ENCODE assay signal across 17 mouse cellular contexts in genomic region chr6:83169872-83170271, GRCm38 (mm10). TPM values are rescaled to one million over a fixed set of nuclear protein-coding genes. Genes with fewer than 3 reads are reported as not detected.
DNase-seq lines count a peak whose midpoint lies in the region; ATAC-seq and TF ChIP-seq lines count a peak whose summit lies in the region.
"Had no signal": no experiment of that assay in that cellular context is flagged by ENCODE, and none has a peak within 500 bp of the region (broad histone marks: within the 10 kb centered on the region; RNA-seq: fewer than 3 reads in every experiment).

No protein-coding gene starts in this region.

- peaks cover 11% of the 10 kb centered on the region; the same call in 1 of the 2 replicates for H3K4me1 ChIP-seq in kidney, postnatal 0 days (replicated peaks; ENCODE audit: insufficient read depth, low read length)

- TF ChIP-seq CTCF in layer of hippocampus, adult 2 months (conservative IDR thresholded peaks at IDR 0.05), result no peak
- TF ChIP-seq CTCF in kidney, postnatal 0 days (IDR thresholded peaks at IDR 0.05; ENCODE audit: low read depth), result no peak

- H3K9ac ChIP-seq in kidney, postnatal 0 days (ENCODE audit: low read depth, low read length), result no peak overlapping the region
- H3K9ac ChIP-seq: heart, embryonic 13.5 days; hindbrain, embryonic 15.5 days; liver, embryonic 14.5 days; midbrain, embryonic 15.5 days; neural tube, embryonic 13.5 days had no signal

- no peaks in the 10 kb centered on the region for H3K27me3 ChIP-seq in kidney, postnatal 0 days (ENCODE audit: insufficient read depth, low read length)
- H3K27me3 ChIP-seq: heart, embryonic 13.5 days; hindbrain, embryonic 15.5 days; midbrain, embryonic 15.5 days; neural tube, embryonic 13.5 days had no signal

- WGBS in kidney, postnatal 0 days, result 35% methylated on average over 5 of the region's 5 CpGs

- ATAC-seq in kidney, postnatal 0 days (replicated peaks; ENCODE audit: low FRiP score, low read depth), result no peak
- ATAC-seq: midbrain, embryonic 15.5 days had no signal

- DNase-seq in adrenal gland, adult 2 months, result peak; percentile 78
- DNase-seq in adrenal gland, adult 8-10 months, result no peak
- no peak for DNase-seq in layer of hippocampus, adult 2 months (ENCODE audit: low spot score in 2 of 2)
- DNase-seq in layer of hippocampus, postnatal 36 days, result no peak
- DNase-seq in NIH3T3 (ENCODE audit: low read depth), result peak; percentile 58
- DNase-seq in kidney, postnatal 0 days (ENCODE audit: low spot score), result peak; percentile 42
- no peak for DNase-seq in heart, adult 8-10 months (ENCODE audit: low spot score)
- DNase-seq in layer of hippocampus, adult 8-10 months (ENCODE audit: low spot score in 2 of 2), result no peak
- DNase-seq: cerebellum, adult 9-10 months; embryo, embryonic 11 days; thymus, postnatal 4 days had no signal

- H3K4me2 ChIP-seq in kidney, postnatal 0 days (ENCODE audit: low read length), result no peak overlapping the region
- H3K4me2 ChIP-seq: heart, embryonic 13.5 days; neural tube, embryonic 13.5 days had no signal

- no peaks in the 10 kb centered on the region for H3K9me3 ChIP-seq in kidney, postnatal 0 days (replicated peaks; ENCODE audit: low read length)
- H3K9me3 ChIP-seq: heart, embryonic 13.5 days; hindbrain, embryonic 15.5 days; midbrain, embryonic 15.5 days; neural tube, embryonic 13.5 days had no signal

- peak overlapping the region; percentile 90 for H3K27ac ChIP-seq in layer of hippocampus, adult 2 months
- H3K27ac ChIP-seq in kidney, postnatal 0 days, result 0 out of 2 replicates have a peak overlapping the region, but pooled peaks have one; percentile 25
- H3K27ac ChIP-seq: heart, embryonic 13.5 days; hindbrain, embryonic 15.5 days; liver, embryonic 14.5 days; midbrain, embryonic 15.5 days; neural tube, embryonic 13.5 days had no signal

- no peaks in the 10 kb centered on the region for H3K36me3 ChIP-seq in kidney, postnatal 0 days (ENCODE audit: insufficient read depth, low read length)
- H3K36me3 ChIP-seq: hindbrain, embryonic 15.5 days; midbrain, embryonic 15.5 days; neural tube, embryonic 13.5 days had no signal

- peak overlapping the region; percentile 65; the same call in 1 of the 2 replicates for H3K4me3 ChIP-seq in layer of hippocampus, adult 2 months
- no peak overlapping the region for H3K4me3 ChIP-seq in kidney, postnatal 0 days (replicated peaks; ENCODE audit: low read depth, low read length)
- H3K4me3 ChIP-seq: heart, embryonic 13.5 days; hindbrain, embryonic 15.5 days; midbrain, embryonic 15.5 days; neural tube, embryonic 13.5 days had no signal

RNA-seq across cellular contexts. Expression of gene Dctn1, which starts 4.2 kb away (rescaled TPM):
- 100 to 1,000 TPM; 135 to 138 TPM for total RNA-seq in adrenal gland, adult 2 months (2021)
- 210 and 211 TPM in 2 replicates for polyA plus RNA-seq in adrenal gland, adult 2 months (2012; rRNA removed)
- total RNA-seq in adrenal gland, adult 8-10 months (2022), result 100 to 1,000 TPM; 145 to 192 (median 162) TPM
- 100 to 1,000 TPM; 400 to 422 TPM for total RNA-seq in layer of hippocampus, adult 2 months (2021)
- total RNA-seq in layer of hippocampus, postnatal 36 days (2021), result 100 to 1,000 TPM; 384 to 404 TPM
- 62.2 and 68.2 TPM in 2 replicates for polyA plus RNA-seq in kidney, postnatal 0 days (2015; fragmentation: Nextera tagmentation; extraction: Ambion mirVana)
- total RNA-seq in heart, adult 8-10 months (2022), result 100 to 1,000 TPM; 120 to 137 (median 134) TPM
- 100 to 1,000 TPM; 363 to 385 (median 379) TPM for total RNA-seq in layer of hippocampus, adult 8-10 months (2022)

RNA-seq across cellular contexts. Expression of gene 1700003E16Rik, which starts 13.7 kb away (rescaled TPM):
- 1 to 10 TPM; 1.1 to 1.3 TPM for total RNA-seq in adrenal gland, adult 2 months (2021)
- polyA plus RNA-seq in adrenal gland, adult 2 months (2012; rRNA removed), result 1.0 and 1.4 TPM in 2 replicates
- total RNA-seq in adrenal gland, adult 8-10 months (2022), result 1 to 10 TPM; 1.2 to 2.6 (median 1.9) TPM
- total RNA-seq in layer of hippocampus, adult 2 months (2021), result 10 to 100 TPM; 21.8 to 21.9 TPM
- total RNA-seq in layer of hippocampus, postnatal 36 days (2021), result 10 to 100 TPM; 23.4 to 24.0 TPM
- 1.3 and 1.6 TPM in 2 replicates for polyA plus RNA-seq in kidney, postnatal 0 days (2015; fragmentation: Nextera tagmentation; extraction: Ambion mirVana)
- total RNA-seq in heart, adult 8-10 months (2022), result under 1 TPM; 0.16 to 0.41 (median 0.18) TPM
- total RNA-seq in layer of hippocampus, adult 8-10 months (2022), result 10 to 100 TPM; 21.2 to 23.8 (median 22.7) TPM
- total RNA-seq: gastrocnemius, postnatal 4 days had no signal

RNA-seq across cellular contexts. Expression of gene Wdr54, which starts 13.7 kb away (rescaled TPM):
- 1 to 10 TPM; 2.2 to 4.7 TPM for total RNA-seq in adrenal gland, adult 2 months (2021)
- 3.4 and 4.8 TPM in 2 replicates for polyA plus RNA-seq in adrenal gland, adult 2 months (2012; rRNA removed)
- 1 to 10 TPM; 3.2 to 6.3 (median 5.3) TPM for total RNA-seq in adrenal gland, adult 8-10 months (2022)
- 10 to 100 TPM; 25.0 to 32.0 TPM for total RNA-seq in layer of hippocampus, adult 2 months (2021)
- 10 to 100 TPM; 24.2 to 25.3 TPM for total RNA-seq in layer of hippocampus, postnatal 36 days (2021)
- polyA plus RNA-seq in kidney, postnatal 0 days (2015; fragmentation: Nextera tagmentation; extraction: Ambion mirVana), result 3.5 and 4.2 TPM in 2 replicates
- total RNA-seq in heart, adult 8-10 months (2022), result 1 to 10 TPM; 2.1 to 2.6 (median 2.4) TPM
- 10 to 100 TPM; 23.4 to 27.5 (median 26.9) TPM for total RNA-seq in layer of hippocampus, adult 8-10 months (2022)

RNA-seq across cellular contexts. Expression of gene Rtkn, which starts 34.6 kb away (rescaled TPM):
- 10 to 100 TPM in 1 of 2 experiments, 1 to 10 TPM in 1; 9.5 to 10.2 TPM for total RNA-seq in adrenal gland, adult 2 months (2021)
- 93.6 and 100 TPM in 2 replicates for polyA plus RNA-seq in adrenal gland, adult 2 months (2012; rRNA removed)
- 10 to 100 TPM; 16.4 to 34.0 (median 19.9) TPM for total RNA-seq in adrenal gland, adult 8-10 months (2022)
- total RNA-seq in layer of hippocampus, adult 2 months (2021), result 10 to 100 TPM; 80.0 to 84.0 TPM
- total RNA-seq in layer of hippocampus, postnatal 36 days (2021), result 10 to 100 TPM; 75.9 to 90.3 TPM
- 38.5 and 40.3 TPM in 2 replicates for polyA plus RNA-seq in kidney, postnatal 0 days (2015; fragmentation: Nextera tagmentation; extraction: Ambion mirVana)
- total RNA-seq in heart, adult 8-10 months (2022), result 1 to 10 TPM; 4.8 to 5.4 (median 5.3) TPM
- total RNA-seq in layer of hippocampus, adult 8-10 months (2022), result 10 to 100 TPM; 75.6 to 85.0 (median 80.3) TPM

RNA-seq across cellular contexts. Expression of gene Ino80b, which starts 44.6 kb away (rescaled TPM):
- 10 to 100 TPM; 16.1 to 27.3 TPM for total RNA-seq in adrenal gland, adult 2 months (2021)
- polyA plus RNA-seq in adrenal gland, adult 2 months (2012; rRNA removed), result 90.2 and 102 TPM in 2 replicates
- total RNA-seq in adrenal gland, adult 8-10 months (2022), result 10 to 100 TPM; 24.9 to 32.3 (median 28.0) TPM
- 10 to 100 TPM; 22.3 to 25.4 TPM for total RNA-seq in layer of hippocampus, adult 2 months (2021)
- 10 to 100 TPM; 21.2 to 23.5 TPM for total RNA-seq in layer of hippocampus, postnatal 36 days (2021)
- polyA plus RNA-seq in kidney, postnatal 0 days (2015; fragmentation: Nextera tagmentation; extraction: Ambion mirVana), result 14.5 and 16.2 TPM in 2 replicates
- total RNA-seq in heart, adult 8-10 months (2022), result 10 to 100 TPM; 11.3 to 19.5 (median 15.3) TPM
- 10 to 100 TPM; 20.6 to 29.8 (median 26.7) TPM for total RNA-seq in layer of hippocampus, adult 8-10 months (2022)

Comparison
In these comparisons a context has a peak if more than half of its experiments do, and no peak if none do; other contexts are left out.
1. DNase-seq: peak in adrenal gland, adult 2 months (single experiment), NIH3T3 (single experiment) and kidney, postnatal 0 days (single experiment); none in adrenal gland, adult 8-10 months (single experiment), layer of hippocampus, adult 2 months (0 of 2), layer of hippocampus, postnatal 36 days (0 of 2), heart, adult 8-10 months (single experiment) and layer of hippocampus, adult 8-10 months (0 of 2).
2. RNA of gene 1700003E16Rik, which starts 13.7 kb away (total RNA-seq): 23.4 to 24.0 TPM in layer of hippocampus, postnatal 36 days, 21.2 to 23.8 TPM in layer of hippocampus, adult 8-10 months and 21.8 to 21.9 TPM in layer of hippocampus, adult 2 months; 1.2 to 2.6 TPM in adrenal gland, adult 8-10 months, 1.1 to 1.3 TPM in adrenal gland, adult 2 months and 0.16 to 0.41 TPM in heart, adult 8-10 months; every median in the first group is over 4 times any median in the second.